Mouse (Mus musculus) heart, postnatal 0 days (tissue): ENCODE data around the gene S100a5.

Source experiments
- CTCF ChIP-seq: IDR thresholded peaks from 2 replicates; pipeline ENCODE4 v1.5.1; 2016; ENCODE audit warnings: antibody characterized with exemption, control low read depth, low read depth
- EP300 ChIP-seq: IDR thresholded peaks from 2 replicates; pipeline ENCODE4 v1.6.1; 2016; ENCODE audit warnings: antibody characterized with exemption, low read depth

DNA sequence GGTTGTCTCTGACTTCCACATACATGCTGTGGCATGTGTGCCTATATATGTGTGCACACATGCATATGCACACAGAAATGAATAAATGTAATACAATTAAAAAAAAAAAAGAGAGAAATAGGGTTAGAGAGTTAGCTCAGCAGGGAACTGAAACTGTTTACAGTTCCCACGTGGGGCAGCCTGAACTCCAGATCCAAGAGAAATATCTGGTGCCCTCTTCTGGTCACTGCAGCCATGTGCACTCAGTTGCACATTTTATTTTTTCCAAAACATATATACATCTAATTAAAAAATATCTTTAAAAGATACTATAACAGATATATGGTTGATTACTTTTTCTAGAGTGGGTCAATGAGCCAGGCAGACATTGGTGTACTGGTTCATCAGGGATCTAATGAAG, 9.3 kb downstream of the S100a5 start:
- TF ChIP-seq CTCF, result no peak
- no peak for TF ChIP-seq EP300
